Mouse (Mus musculus) MEL (cell line): ENCODE results near the gene Phf5a. TPM values are rescaled to one million over a fixed set of nuclear protein-coding genes. Genes with fewer than 3 reads are reported as not detected.

Experiments used
- DNase-seq: peaks from one replicate; pipeline ENCODE4 v3.0.0; 2011; ENCODE audit warnings: low read depth, low spot score
- H3K27ac ChIP-seq: 2 replicates; pipeline ENCODE4 v1.5.1; 2012; ENCODE audit warnings: low read depth, mild to moderate bottlenecking, control low read depth, low read length, moderate library complexity; ENCODE audit not compliant: control insufficient read depth
- H3K27me3 ChIP-seq, 2 experiments: fragments of 150-350 bp in 1 of 2; sonication (generic) in 1 of 2; 2 replicates each; pipeline ENCODE4 v1.6.1; 2012; ENCODE audit warnings: low read length in 2 of 2, mild to moderate bottlenecking in 2 of 2, improper control_type of control experiment in 1 of 2, moderate library complexity in 1 of 2; ENCODE audit not compliant: insufficient read depth in 2 of 2, control insufficient read depth in 1 of 2
- H3K36me3 ChIP-seq, 2 experiments: 2 replicates each; pipeline ENCODE4 v1.6.1; 2012 to 2014; ENCODE audit warnings: low read length in 2 of 2, improper control_type of control experiment in 1 of 2, inconsistent platforms in 1 of 2, mild to moderate bottlenecking in 1 of 2; ENCODE audit not compliant: insufficient read depth in 2 of 2, control insufficient read depth in 1 of 2
- H3K4me1 ChIP-seq, 2 experiments: fragments of 150-350 bp in 1 of 2; sonication (generic) in 1 of 2; 2 replicates each; pipeline ENCODE4 v1.6.1; 2012; ENCODE audit warnings: low read length in 2 of 2, improper control_type of control experiment in 1 of 2, mild to moderate bottlenecking in 1 of 2; ENCODE audit not compliant: insufficient read depth in 2 of 2, control insufficient read depth in 1 of 2
- H3K4me3 ChIP-seq, 2 experiments: fragments of 150-350 bp in 1 of 2; sonication (generic) in 1 of 2; 2 replicates each; pipeline ENCODE4 v1.5.1; 2012; ENCODE audit warnings: low read depth in 2 of 2, low read length in 2 of 2, mild to moderate bottlenecking in 2 of 2, moderate library complexity in 2 of 2, control low read depth in 1 of 2, improper control_type of control experiment in 1 of 2; ENCODE audit not compliant: control insufficient read depth in 1 of 2, insufficient read depth in 1 of 2
- H3K79me2 ChIP-seq: 2 replicates; pipeline ENCODE4 v1.6.1; 2012; ENCODE audit warnings: mild to moderate bottlenecking, low read length, moderate library complexity; ENCODE audit not compliant: control insufficient read depth, poor library complexity, insufficient read depth
- H3K9ac ChIP-seq: 2 replicates; pipeline ENCODE4 v1.6.1; 2012; ENCODE audit warnings: low read depth, mild to moderate bottlenecking, control low read depth, low read length, moderate library complexity; ENCODE audit not compliant: control insufficient read depth, poor library complexity, severe bottlenecking
- H3K9me3 ChIP-seq: fragments of 150-350 bp; sonication (generic); replicated peaks from 2 replicates; pipeline ENCODE4 v1.6.1; 2012; ENCODE audit warnings: mild to moderate bottlenecking, low read length, improper control_type of control experiment, moderate library complexity; ENCODE audit not compliant: insufficient read depth
- CHD1 ChIP-seq: IDR thresholded peaks from 2 replicates; pipeline ENCODE4 v1.6.1; 2012; ENCODE audit warnings: low read depth, mild to moderate bottlenecking, inconsistent platforms, low read length, improper control_type of control experiment
- ELF1 ChIP-seq: IDR thresholded peaks from 2 replicates; pipeline ENCODE4 v1.6.1; 2014; ENCODE audit warnings: low read depth, mild to moderate bottlenecking, inconsistent platforms, low read length, improper control_type of control experiment, moderate library complexity
- JUND ChIP-seq: IDR thresholded peaks from 2 replicates; pipeline ENCODE4 v1.6.1; 2011; ENCODE audit warnings: low read depth, mild to moderate bottlenecking, improper control_type of control experiment, low read length
- MXI1 ChIP-seq: IDR thresholded peaks from 2 replicates; pipeline ENCODE4 v1.6.1; 2011; ENCODE audit warnings: mild to moderate bottlenecking, low read depth, low read length, improper control_type of control experiment
- NRF1 ChIP-seq: IDR thresholded peaks from 2 replicates; pipeline ENCODE4 v1.6.1; 2014; ENCODE audit warnings: low read depth, mild to moderate bottlenecking, inconsistent platforms, low read length, improper control_type of control experiment, moderate library complexity; ENCODE audit not compliant: poor library complexity, insufficient read depth, severe bottlenecking
- POLR2AphosphoS2 ChIP-seq: IDR thresholded peaks from 2 replicates; pipeline ENCODE4 v1.6.1; 2011; ENCODE audit warnings: low read length, improper control_type of control experiment
- RAD21 ChIP-seq: IDR thresholded peaks from 2 replicates; pipeline ENCODE4 v1.6.1; 2011; ENCODE audit warnings: mild to moderate bottlenecking, low read depth, low read length, improper control_type of control experiment
- RCOR1 ChIP-seq: IDR thresholded peaks from 2 replicates; pipeline ENCODE4 v1.6.1; 2012; ENCODE audit warnings: low read depth, mild to moderate bottlenecking, inconsistent platforms, low read length, improper control_type of control experiment
- SMC3 ChIP-seq: IDR thresholded peaks from 2 replicates; pipeline ENCODE4 v1.6.1; 2011; ENCODE audit warnings: low read depth, low read length, improper control_type of control experiment
- TBP ChIP-seq: IDR thresholded peaks from 2 replicates; pipeline ENCODE4 v1.8.0; 2011; ENCODE audit warnings: low read depth, low read length, improper control_type of control experiment
- UBTF ChIP-seq: IDR thresholded peaks from 2 replicates; pipeline ENCODE4 v1.6.1; 2012; ENCODE audit warnings: low read depth, mild to moderate bottlenecking, inconsistent platforms, low read length, improper control_type of control experiment, moderate library complexity, borderline replicate concordance; ENCODE audit not compliant: insufficient read depth
- ZC3H11A ChIP-seq: IDR thresholded peaks from 2 replicates; pipeline ENCODE4 v1.6.1; 2012; ENCODE audit warnings: low read depth, mild to moderate bottlenecking, inconsistent platforms, low read length, improper control_type of control experiment
- polyA plus RNA-seq, 2 experiments: library from polyadenylated mRNA; stranded (reverse) in 1 of 2; unstranded in 1 of 2; fragments of >175 nt in 1 of 2; fragments of >200 nt in 1 of 2; gene quantifications; 2 replicates each; pipeline versions ENCODE4 v1.2.1 to v1.2.4; 2012; ENCODE audit warnings: low replicate concordance in 2 of 2, low read depth in 1 of 2; ENCODE audit not compliant: insufficient read length in 2 of 2, insufficient read depth in 1 of 2, missing spikeins in 1 of 2
- total RNA-seq: library from RNA; depleted of rRNA; stranded (reverse); fragments of 300-350 nt; gene quantifications from 2 replicates; pipeline ENCODE4 v1.2.3, GENCODE M21; 2012

The Phf5a gene
- total and polyA plus RNA-seq, 3 experiments = 128 to 164 TPM; not detected in 1

GRCm38 (mm10) chr15:81882348-81882747 is 10.6 kb upstream of the Phf5a start:
- H3K27me3 ChIP-seq = no peaks in the 10 kb centered on the region
- H3K9ac ChIP-seq = no peak overlapping the region
- DNase-seq = no peak
- no peak overlapping the region for H3K4me3 ChIP-seq
- peaks cover 9 to 13% of the 10 kb centered on the region in 2 experiments; a peak in 3 of 4 replicates for H3K4me1 ChIP-seq
- TF ChIP-seq RAD21 (no peak), NRF1 (no peak), UBTF (no peak), SMC3 (no peak), CHD1 (no peak), RCOR1 (no peak)
- TF ChIP-seq, all 39 proteins: peak for 0
- Histone ChIP-seq H3K9me3 (no peaks in the 10 kb centered on the region), H3K36me3 (peaks cover 5 to 11% of the 10 kb centered on the region in 2 experiments), H3K27ac (no peak overlapping the region), H3K79me2 (peaks cover 77% of the 10 kb centered on the region)

- H3K4me3 ChIP-seq = no peak overlapping the region
- no peak overlapping the region for H3K9ac ChIP-seq
- no peaks in the 10 kb centered on the region for H3K9me3 ChIP-seq
- peaks cover 5 to 13% of the 10 kb centered on the region in 2 experiments for H3K36me3 ChIP-seq
- no peaks in the 10 kb centered on the region for H3K27me3 ChIP-seq
- peaks cover 80% of the 10 kb centered on the region for H3K79me2 ChIP-seq
- no peak overlapping the region for H3K27ac ChIP-seq
- no peak for DNase-seq
- peaks cover 9 to 13% of the 10 kb centered on the region in 2 experiments; a peak in 3 of 4 replicates for H3K4me1 ChIP-seq
- no peak for TF ChIP-seq MXI1
- no peak for TF ChIP-seq POLR2AphosphoS2
- TF ChIP-seq NRF1 = no peak
- no peak for TF ChIP-seq ELF1
- no peak for TF ChIP-seq ZC3H11A
- TF ChIP-seq TBP = no peak
- TF ChIP-seq JUND = no peak
Observed at GRCm38 (mm10) chr15:81879531-81880401, 8.1 kb upstream of the Phf5a start.
